Mouse (Mus musculus): ENCODE results near the gene Epb42.
A peak's percentile ranks its signal among the peaks of the same experiment; 100 is the strongest.
"Not testable (repeated sequence)": the region's sequence is repeated elsewhere in the genome, so short reads cannot be mapped to it uniquely, and the experiment has no call there.

Gene Epb42

DNA sequence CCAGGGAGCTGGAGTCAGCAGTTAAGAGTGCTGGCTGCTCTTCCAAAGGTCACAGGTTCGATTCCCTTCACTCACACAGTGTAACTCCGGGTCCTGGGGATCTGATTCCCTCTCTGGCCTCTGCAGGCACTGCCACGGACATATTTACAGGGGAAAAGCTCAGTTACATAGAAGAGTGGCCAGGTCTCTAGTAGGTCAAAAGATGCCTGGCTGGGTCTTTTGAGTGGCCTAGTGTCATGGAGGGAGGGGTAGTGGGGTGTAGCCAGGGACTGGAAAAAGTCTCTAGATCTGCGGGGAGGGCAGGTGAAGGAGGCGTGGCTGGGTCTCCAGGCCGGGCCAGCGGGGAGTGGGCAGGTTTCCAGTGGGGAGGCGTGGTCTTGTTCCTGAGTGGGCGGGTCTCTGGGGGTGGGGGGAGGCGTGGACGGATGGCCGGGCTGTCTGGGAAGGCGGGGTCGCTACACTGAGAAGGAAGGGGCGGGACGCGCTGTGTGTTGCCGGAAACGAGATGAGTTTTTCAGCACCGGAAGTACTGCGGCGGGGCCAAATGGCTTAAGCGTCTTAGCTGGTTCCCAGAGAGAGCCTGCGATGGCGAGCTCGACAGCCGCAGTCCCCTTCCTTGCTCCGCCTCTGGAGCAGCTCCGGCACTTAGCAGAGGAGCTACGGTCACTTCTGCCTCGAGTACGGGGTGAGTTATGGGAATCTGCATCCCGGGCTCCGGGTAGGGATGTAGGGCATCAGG is 28.8 kb downstream of the Epb42 start, which contains the start of gene Ccndbp1:
Gene Ccndbp1 (plus strand): TSS at position 479 of the 739 bp plus-strand sequence.
- DNase-seq (ENCODE audit: low read depth, low spot score), result peak; percentile 92

GRCm38 (mm10) chr2:121006986-121007385 is 29.9 kb downstream of the Epb42 start:
- DNase-seq (ENCODE audit: low read depth, low spot score), result no peak

GRCm38 (mm10) chr2:121004018-121004811 is 32.7 kb downstream of the Epb42 start:
- no peak for DNase-seq (ENCODE audit: low read depth, low spot score)

- no peak for DNase-seq (ENCODE audit: low read depth, low spot score)
Measured at GRCm38 (mm10) chr2:121003586-121003985, 33.3 kb downstream of the Epb42 start.

DNA sequence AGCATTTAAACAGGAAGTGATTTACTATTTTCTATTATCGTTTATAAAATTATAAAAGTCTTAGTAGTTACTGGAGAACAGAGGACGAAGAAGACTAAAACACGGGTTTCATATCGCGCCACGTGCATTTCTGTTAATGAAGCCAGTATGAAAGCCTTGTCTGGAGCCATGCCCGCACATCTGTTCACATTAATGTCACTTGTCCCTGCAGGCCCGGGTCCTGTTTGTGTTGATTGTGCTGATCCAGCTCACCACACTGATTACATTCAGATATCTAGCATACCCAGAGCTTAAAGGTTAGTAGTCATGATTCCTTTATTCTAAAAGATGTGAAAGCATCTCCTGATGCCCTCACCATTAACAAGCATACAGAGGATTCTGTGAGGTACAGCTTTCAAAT is 38.0 kb downstream of the Epb42 start:
- DNase-seq (ENCODE audit: low read depth, low spot score), result no peak

DNA sequence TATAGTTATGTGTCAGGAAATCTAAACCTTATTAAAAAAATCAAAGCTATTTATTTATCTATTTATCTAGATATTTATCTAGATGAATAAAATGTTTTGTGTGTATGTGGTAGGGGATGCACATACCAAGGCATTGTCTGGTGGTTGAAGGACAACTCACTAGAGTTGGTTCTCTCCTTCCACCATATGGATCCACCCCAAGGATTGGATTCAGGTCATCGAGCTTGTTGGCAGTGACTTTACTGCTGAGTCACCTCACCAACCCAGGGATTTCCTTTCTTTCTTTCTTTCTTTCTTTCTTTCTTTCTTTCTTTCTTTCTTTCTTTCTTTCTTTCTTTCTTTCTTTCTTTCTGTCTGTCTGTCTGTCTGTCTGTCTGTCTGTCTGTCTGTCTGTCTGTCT is 40.3 kb downstream of the Epb42 start:
- not testable (repeated sequence) for DNase-seq (ENCODE audit: low read depth, low spot score)

DNA sequence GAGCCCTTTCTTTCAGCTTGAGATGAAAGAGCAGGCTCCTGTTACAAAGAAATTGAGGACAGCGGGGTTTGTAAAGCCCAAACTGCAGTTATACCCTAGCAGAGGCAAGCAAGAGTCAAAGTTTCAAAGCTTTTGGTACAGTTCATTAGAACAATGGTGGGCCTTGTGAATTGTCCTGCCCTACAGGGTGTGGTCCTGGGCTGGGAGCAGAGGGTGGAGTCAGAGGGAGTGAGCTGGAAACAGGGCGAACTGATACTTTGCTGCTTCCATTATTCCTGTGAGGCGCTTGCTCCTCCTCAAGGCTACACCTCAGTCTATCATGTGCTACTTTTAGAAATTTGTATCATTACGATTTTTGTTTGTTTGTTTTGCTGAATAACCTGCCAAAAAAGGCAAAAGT is 45.7 kb downstream of the Epb42 start:
- DNase-seq (ENCODE audit: low read depth, low spot score), result no peak

DNA sequence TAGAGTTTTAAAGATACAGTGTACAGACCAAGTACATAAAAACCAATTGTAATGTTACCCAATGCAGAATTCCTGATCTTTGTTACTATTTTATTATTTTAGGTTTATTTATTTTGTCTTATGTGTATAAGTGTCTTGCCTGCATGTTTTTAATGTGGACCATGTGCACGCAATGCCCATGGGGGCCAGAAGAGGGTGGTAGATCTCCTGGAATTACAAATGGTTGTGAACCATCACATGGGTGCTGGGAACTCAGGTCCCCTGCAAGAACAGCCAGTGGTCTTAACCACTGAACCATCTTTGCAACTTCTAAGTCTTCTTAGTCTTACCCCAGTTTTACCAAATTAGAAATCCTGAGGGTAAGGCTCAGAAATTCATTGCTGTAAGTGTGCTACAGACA is 51.6 kb downstream of the Epb42 start:
- DNase-seq (ENCODE audit: low read depth, low spot score), result no peak

- no peak for DNase-seq (ENCODE audit: low read depth, low spot score)
Measured at GRCm38 (mm10) chr2:120983611-120984010, 53.3 kb downstream of the Epb42 start.

GRCm38 (mm10) chr2:120980861-120981260 is 56.0 kb downstream of the Epb42 start:
- DNase-seq (ENCODE audit: low read depth, low spot score), result no peak

- DNase-seq (ENCODE audit: low read depth, low spot score), result no peak
Measured at GRCm38 (mm10) chr2:120979819-120980218, 57.1 kb downstream of the Epb42 start.

GRCm38 (mm10) chr2:120978693-120979037 is 58.2 kb downstream of the Epb42 start:
- no peak for DNase-seq (ENCODE audit: low read depth, low spot score)

DNA sequence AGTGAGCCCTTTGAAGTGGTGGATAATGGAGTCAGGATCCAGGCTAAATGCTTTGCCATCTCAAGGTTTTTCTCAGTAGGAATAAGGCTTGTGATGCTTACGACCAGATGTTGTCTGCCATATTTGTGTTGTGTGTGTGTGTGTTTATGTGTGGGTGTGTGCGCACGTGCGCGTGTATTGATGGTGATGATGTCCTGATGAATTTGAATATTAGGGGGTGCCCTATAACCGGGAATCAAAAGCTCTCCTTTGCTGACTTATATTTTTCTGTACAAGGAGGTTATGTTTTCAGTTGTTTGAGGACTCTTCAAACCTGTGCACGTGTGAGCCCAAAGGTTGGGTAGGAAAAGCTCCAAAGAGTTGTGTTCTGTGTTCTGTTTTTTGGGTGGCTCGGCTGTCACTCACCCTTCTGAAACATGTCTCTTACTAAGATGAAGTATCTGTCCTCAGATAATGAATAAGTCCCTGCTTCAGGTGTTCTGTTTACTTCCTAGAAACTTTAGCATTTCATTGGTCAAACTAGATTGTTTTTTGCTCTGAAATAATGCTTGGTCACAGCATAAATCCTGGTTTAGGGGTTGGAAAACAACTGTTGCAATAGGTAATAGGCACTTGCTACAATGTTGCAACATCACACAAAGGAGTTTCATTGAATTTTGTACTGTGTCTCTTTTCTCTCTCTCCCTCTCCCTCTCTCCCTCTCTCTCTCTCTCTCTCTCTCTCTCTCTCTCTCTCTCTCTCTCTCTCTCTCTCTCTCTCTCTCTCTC is 58.8 kb downstream of the Epb42 start:
- DNase-seq (ENCODE audit: low read depth, low spot score), result no peak

DNA sequence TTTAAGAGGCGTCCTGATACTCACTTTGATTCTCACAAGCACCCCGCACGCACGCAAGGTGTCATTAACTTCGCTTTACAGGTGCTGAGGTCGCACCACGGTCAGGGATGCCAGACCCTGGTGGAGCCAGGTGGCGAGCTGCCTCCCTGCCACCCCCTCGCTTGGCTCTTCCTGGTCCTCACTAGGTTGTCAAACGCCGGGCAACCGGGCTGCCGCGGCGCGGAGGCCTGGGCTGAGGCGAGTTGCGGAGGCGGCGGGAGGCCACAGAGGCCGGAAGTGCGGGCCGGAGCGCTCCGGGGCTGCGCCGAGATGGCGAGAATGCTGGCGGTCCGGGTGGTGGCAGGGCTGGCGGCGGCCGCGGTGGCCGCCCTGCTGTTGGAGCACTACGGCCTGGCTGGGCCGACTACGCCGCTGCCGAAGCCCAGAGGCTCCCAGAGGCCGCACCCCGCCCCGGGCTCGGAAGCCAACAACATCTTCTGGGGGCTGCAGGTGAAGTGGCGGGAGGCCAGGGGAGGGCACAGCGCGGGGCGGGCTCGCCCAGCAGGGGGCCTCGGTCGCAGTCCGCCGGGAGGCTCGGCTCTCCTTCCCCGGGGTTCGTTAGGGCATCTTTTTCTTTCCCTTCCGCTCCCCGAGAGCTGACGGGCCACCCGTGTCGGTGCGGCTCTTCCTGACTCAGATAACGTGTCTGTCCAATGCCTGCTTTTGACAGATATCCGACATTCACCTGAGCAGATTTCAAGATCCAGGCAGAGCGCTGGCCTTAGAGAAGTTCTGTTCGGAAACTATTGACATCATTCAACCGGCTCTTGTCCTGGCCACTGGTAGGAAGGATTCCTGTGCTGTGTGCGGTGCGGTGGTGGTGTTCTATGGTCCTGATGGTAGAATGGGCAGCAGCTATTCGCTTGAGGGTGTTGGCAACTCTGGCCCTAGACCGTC is 59.6 kb downstream of the Epb42 start, which contains the start of gene Tmem62:
Gene Tmem62 (plus strand): TSS at position 28 of the 936 bp plus-strand sequence.
- peak; percentile 43 for DNase-seq (ENCODE audit: low read depth, low spot score)

GRCm38 (mm10) chr2:120976308-120976707 is 60.6 kb downstream of the Epb42 start:
- DNase-seq (ENCODE audit: low read depth, low spot score), result no peak

DNA sequence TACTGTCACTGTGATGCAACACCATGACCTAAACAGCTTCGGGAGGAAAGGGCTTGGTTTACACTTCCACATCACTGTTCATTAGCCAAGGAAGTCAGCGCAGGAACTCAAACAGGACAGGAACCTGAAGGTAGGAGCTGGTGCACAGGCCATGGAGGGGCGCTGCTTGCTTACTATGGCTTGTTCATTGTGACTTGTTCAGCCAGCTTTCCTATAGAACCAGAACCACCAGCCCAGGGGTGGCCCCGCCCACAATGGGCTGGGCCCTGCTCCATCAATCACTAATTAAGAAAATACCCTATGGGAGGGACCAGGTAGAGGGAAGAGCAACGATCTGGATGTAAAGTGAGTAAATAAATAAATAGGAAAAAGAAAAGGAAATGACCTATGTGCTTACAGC is 63.9 kb downstream of the Epb42 start:
- no peak for DNase-seq (ENCODE audit: low read depth, low spot score)

DNA sequence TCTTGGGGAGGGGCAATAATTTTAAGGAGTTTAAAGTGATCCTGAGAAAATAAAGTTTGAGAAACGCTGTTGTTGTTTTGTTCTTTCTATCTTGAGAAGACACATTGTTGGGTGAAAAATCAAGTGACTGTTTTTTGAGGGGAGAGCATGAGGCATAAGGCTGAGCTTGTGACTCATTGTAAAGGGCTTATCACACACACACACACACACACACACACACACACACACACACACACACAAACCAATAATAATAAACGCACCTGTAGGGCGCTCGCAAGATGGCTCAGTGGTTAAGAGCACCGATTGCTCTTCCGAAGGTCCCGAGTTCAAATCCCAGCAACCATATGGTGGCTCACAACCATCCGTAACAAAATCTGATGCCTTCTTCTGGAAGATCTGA is 64.6 kb downstream of the Epb42 start:
- not testable (repeated sequence) for DNase-seq (ENCODE audit: low read depth, low spot score)

GRCm38 (mm10) chr2:120971766-120972165 is 65.1 kb downstream of the Epb42 start:
- no peak for DNase-seq (ENCODE audit: low read depth, low spot score)

DNA sequence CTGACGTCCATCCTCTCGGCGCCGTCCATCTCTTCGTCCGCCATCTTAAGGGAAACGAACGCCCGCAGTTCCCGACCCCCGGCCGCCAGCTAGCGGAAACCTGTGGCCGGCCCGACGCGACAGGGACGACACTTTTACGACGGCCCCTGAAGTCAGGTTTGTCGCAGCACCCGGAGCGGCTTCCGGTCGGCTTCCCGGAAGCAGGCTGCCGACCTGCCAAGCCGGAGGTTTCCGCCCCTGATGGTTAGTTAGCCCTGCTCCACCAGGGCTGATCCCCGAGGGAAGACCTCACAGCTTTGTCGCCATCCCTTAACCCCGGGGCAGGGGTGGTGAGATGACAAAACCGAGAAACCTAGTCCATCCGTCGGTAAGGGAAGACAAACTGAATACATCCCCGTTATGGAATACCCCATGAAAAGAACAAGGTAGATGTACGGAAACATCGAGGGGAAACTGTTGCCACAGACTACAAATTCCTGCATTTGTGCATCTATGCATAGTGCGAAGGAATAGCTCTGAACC is 66.3 kb downstream of the Epb42 start, which contains the start of gene Ubr1:
Gene Ubr1 (minus strand): TSS at position 157 of the 522 bp plus-strand sequence.
- peak; percentile 78 for DNase-seq (ENCODE audit: low read depth, low spot score)

GRCm38 (mm10) chr2:120970045-120970539 is 66.8 kb downstream of the Epb42 start:
- no peak for DNase-seq (ENCODE audit: low read depth, low spot score)

All from retina, postnatal 7 days (tissue).